Mouse (Mus musculus) stomach, postnatal 0 days (tissue): ENCODE measurements around the gene Tmem222.

Source experiments
- CTCF ChIP-seq: IDR thresholded peaks from 2 replicates; pipeline ENCODE4 v1.5.1; 2016; ENCODE audit warnings: antibody characterized with exemption, low read depth, mild to moderate bottlenecking, moderate library complexity
- EP300 ChIP-seq: optimal IDR thresholded peaks from 2 replicates; pipeline ENCODE3; 2016; ENCODE audit warnings: antibody characterized with exemption

- TF ChIP-seq CTCF (no peak), EP300 (no peak)
Measured at GRCm38 (mm10) chr4:133244289-133244688, 33.3 kb downstream of the Tmem222 start.
